Comparison of ENCODE assay signal across 25 mouse cellular contexts in the genomic region with DNA sequence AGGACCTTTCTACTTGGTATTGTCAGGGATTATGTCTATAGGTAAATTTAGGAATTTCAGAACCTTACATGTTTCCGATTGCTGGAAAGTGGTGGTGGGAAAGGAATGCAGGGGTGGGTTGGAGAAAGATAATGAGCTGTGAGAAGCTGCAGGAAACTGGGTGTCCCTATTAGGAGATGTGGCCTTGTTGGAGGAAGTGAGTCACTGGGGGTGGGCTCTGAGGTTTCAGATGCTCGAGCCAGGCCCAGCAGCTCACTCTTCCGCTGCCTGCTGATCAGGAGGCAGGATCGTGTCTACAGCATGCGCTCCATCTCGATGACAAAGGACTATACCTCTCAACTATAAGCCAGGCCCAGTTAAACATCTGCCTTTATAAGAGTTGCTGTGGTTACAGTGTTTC. TPM values are rescaled to one million over a fixed set of nuclear protein-coding genes. Genes with fewer than 3 reads are reported as not detected.
DNase-seq lines count a peak whose midpoint lies in the region; ATAC-seq and TF ChIP-seq lines count a peak whose summit lies in the region.
"Had no signal": no experiment of that assay in that cellular context is flagged by ENCODE, and none has a peak within 500 bp of the region (broad histone marks: within the 10 kb centered on the region; RNA-seq: fewer than 3 reads in every experiment).

No protein-coding gene starts in this region.

- H3K79me2 ChIP-seq in CH12.LX (replicated peaks; ENCODE audit: control insufficient read depth, extremely low read depth, insufficient read depth, poor library complexity, severe bottlenecking): peaks cover 20% of the 10 kb centered on the region

- H3K4me3 ChIP-seq in CH12.LX (replicated peaks in 1 of 3; ENCODE audit: low read depth in 2 of 3, low read length in 2 of 3, poor library complexity in 1 of 3): no peak overlapping the region
- H3K4me3 ChIP-seq in heart, embryonic 11.5 days (ENCODE audit: low read depth, low read length): no peak overlapping the region
- H3K4me3 ChIP-seq: embryonic facial prominence, embryonic 12.5 days; embryonic facial prominence, embryonic 15.5 days; erythroblast, embryonic 14.5 days; forebrain, embryonic 12.5 days; forebrain, embryonic 15.5 days; heart, adult 2 months; heart, embryonic 10.5 days; hindbrain, embryonic 12.5 days; hindbrain, embryonic 15.5 days had no signal

- dilution Hi-C loops in CH12.LX (cut with MboI; ENCODE audit: extremely low pct_ligation_motif_present, extremely low pct_unique_long_range_greater_than_20kb, low sequenced_read_pairs): no loop called here

- ATAC-seq in granulocyte monocyte progenitor cell, adult 5-6 weeks (replicated peaks; ENCODE audit: poor library complexity, severe bottlenecking): 0 out of 2 replicates have a peak, but pooled peaks have one; percentile 22
- no peak for ATAC-seq in heart, embryonic 11.5 days (replicated peaks; ENCODE audit: insufficient number of reproducible peaks, low FRiP score, low TSS enrichment)
- ATAC-seq: activated CD4-positive, CD25-positive, alpha-beta regulatory T cell, adult 4 months; forebrain, embryonic 15.5 days; intestine, postnatal 0 days had no signal

- no peak overlapping the region for H3K4me2 ChIP-seq in CH12.LX (ENCODE audit: insufficient read depth, low read depth, poor library complexity, severe bottlenecking)
- H3K4me2 ChIP-seq in heart, embryonic 11.5 days: no peak overlapping the region
- H3K4me2 ChIP-seq: embryonic facial prominence, embryonic 12.5 days; embryonic facial prominence, embryonic 15.5 days; forebrain, embryonic 12.5 days; forebrain, embryonic 15.5 days; hindbrain, embryonic 12.5 days; hindbrain, embryonic 15.5 days had no signal

- 68% methylated on average over 6 of the region's 6 CpGs for WGBS in heart, embryonic 11.5 days (ENCODE audit: insufficient replicate concordance)

- peaks cover 45 to 91% of the 10 kb centered on the region in 2 experiments for H3K36me3 ChIP-seq in CH12.LX (replicated peaks in 1 of 2; ENCODE audit: control insufficient read depth in 1 of 2, insufficient read depth in 1 of 2, low read length in 1 of 2)
- peaks cover 20% of the 10 kb centered on the region for H3K36me3 ChIP-seq in heart, embryonic 11.5 days (ENCODE audit: control insufficient read depth, insufficient read depth, low read length)

- H3K9me3 ChIP-seq in CH12.LX (replicated peaks; ENCODE audit: low read length): no peaks in the 10 kb centered on the region
- H3K9me3 ChIP-seq in heart, embryonic 11.5 days (replicated peaks; ENCODE audit: control insufficient read depth, low read length): no peaks in the 10 kb centered on the region
- H3K9me3 ChIP-seq: embryonic facial prominence, embryonic 12.5 days; embryonic facial prominence, embryonic 15.5 days; forebrain, embryonic 12.5 days; forebrain, embryonic 15.5 days; heart, embryonic 10.5 days; hindbrain, embryonic 12.5 days; hindbrain, embryonic 15.5 days had no signal

- H3K4me1 ChIP-seq in CH12.LX (ENCODE audit: control insufficient read depth in 1 of 2, insufficient read depth in 2 of 2): peaks cover 0 to under 1% of the 10 kb centered on the region in 2 experiments; a peak in 1 of 4 replicates
- H3K4me1 ChIP-seq in heart, embryonic 11.5 days (ENCODE audit: control insufficient read depth, insufficient read depth, low read length): no peaks in the 10 kb centered on the region
- H3K4me1 ChIP-seq: embryonic facial prominence, embryonic 12.5 days; embryonic facial prominence, embryonic 15.5 days; forebrain, embryonic 12.5 days; forebrain, embryonic 15.5 days; heart, embryonic 10.5 days; hindbrain, embryonic 12.5 days; hindbrain, embryonic 15.5 days had no signal

- TF ChIP-seq POLR2A in CH12.LX (IDR thresholded peaks at IDR 0.05; ENCODE audit: low read depth, low read length): 0 out of 2 replicates have a peak, but pooled peaks have one; percentile 6

- in situ Hi-C loops in CH12.LX (cut with MboI; ENCODE audit: low pct_ligation_motif_present, low pct_unique_long_range_greater_than_20kb, low sequenced_read_pairs): loop anchor here (25.0 kb wide), 1 partner anchor 387 kb away; no protein-coding TSS in a partner anchor

- no peaks in the 10 kb centered on the region for H3K27me3 ChIP-seq in CH12.LX (replicated peaks)
- no peaks in the 10 kb centered on the region for H3K27me3 ChIP-seq in heart, embryonic 11.5 days (ENCODE audit: control insufficient read depth, insufficient read depth, low read length)
- H3K27me3 ChIP-seq: embryonic facial prominence, embryonic 12.5 days; embryonic facial prominence, embryonic 15.5 days; forebrain, embryonic 12.5 days; forebrain, embryonic 15.5 days; hindbrain, embryonic 12.5 days; hindbrain, embryonic 15.5 days had no signal

- no peak for TF ChIP-seq CTCF in CH12.LX (conservative IDR thresholded peaks at IDR 0.05 in 1 of 2, IDR thresholded peaks at IDR 0.05 in 1 of 2; ENCODE audit: low read depth in 2 of 2, low read length in 2 of 2)

- no peak for TF ChIP-seq RAD21 in CH12.LX (IDR thresholded peaks at IDR 0.05; ENCODE audit: low read depth, low read length)

- no peak for TF ChIP-seq EP300 in CH12.LX (IDR thresholded peaks at IDR 0.05; ENCODE audit: low read length)

- DNase-seq in CH12.LX (ENCODE audit: extremely low read depth) (no peak), R1 (ENCODE audit: low read depth, low spot score) (peak; percentile 75)
- DNase-seq in neural tube, embryonic 10.5 days (ENCODE audit: extremely low spot score, low spot score): no peak
- no peak for DNase-seq in layer of hippocampus, adult 11-12 months (ENCODE audit: low spot score)
- DNase-seq: adrenal gland, postnatal 10 days; adrenal gland, postnatal 36 days; B cell, adult 2 months; cerebellum, adult 11 months; cerebellum, adult 2 months; cerebellum, adult 9-11 months; cerebellum, postnatal 25 days; gastrocnemius, postnatal 25 days; heart, adult 2 months had no signal

- no peak overlapping the region for H3K27ac ChIP-seq in CH12.LX (ENCODE audit: insufficient read depth, low read depth)
- H3K27ac ChIP-seq in heart, embryonic 11.5 days (ENCODE audit: low read depth, low read length): no peak overlapping the region
- H3K27ac ChIP-seq: embryonic facial prominence, embryonic 12.5 days; embryonic facial prominence, embryonic 15.5 days; forebrain, embryonic 12.5 days; forebrain, embryonic 15.5 days; heart, adult 2 months; heart, embryonic 10.5 days; hindbrain, embryonic 12.5 days; hindbrain, embryonic 15.5 days had no signal

- no peak overlapping the region for H3K9ac ChIP-seq in CH12.LX (ENCODE audit: insufficient read depth, low read depth)
- H3K9ac ChIP-seq in heart, embryonic 11.5 days (ENCODE audit: low read depth, low read length): no peak overlapping the region
- H3K9ac ChIP-seq: embryonic facial prominence, embryonic 12.5 days; embryonic facial prominence, embryonic 15.5 days; forebrain, embryonic 12.5 days; forebrain, embryonic 15.5 days; hindbrain, embryonic 12.5 days; hindbrain, embryonic 15.5 days had no signal

TF ChIP-seq in CH12.LX, 34 proteins besides CTCF, POLR2A, EP300 and RAD21:
- no peak for TF ChIP-seq USF1 (IDR thresholded peaks at IDR 0.05; ENCODE audit: low read depth, low read length)
- no peak for TF ChIP-seq ZNF384 (IDR thresholded peaks at IDR 0.05; ENCODE audit: low read depth, low read length)
- TF ChIP-seq GABPA (IDR thresholded peaks at IDR 0.05; ENCODE audit: insufficient replicate concordance, low read depth, low read length): no peak
- no peak for TF ChIP-seq ELF1 (IDR thresholded peaks at IDR 0.05; ENCODE audit: low read depth, low read length)
- TF ChIP-seq MAX (IDR thresholded peaks at IDR 0.05; ENCODE audit: low read length): no peak
- no peak for TF ChIP-seq MAZ (IDR thresholded peaks at IDR 0.05; ENCODE audit: low read depth, low read length)
- TF ChIP-seq UBTF (IDR thresholded peaks at IDR 0.05; ENCODE audit: low read depth, low read length): no peak
- no peak for TF ChIP-seq KAT2A (IDR thresholded peaks at IDR 0.05; ENCODE audit: insufficient replicate concordance, low read length)
- no peak for TF ChIP-seq CHD1 (IDR thresholded peaks at IDR 0.05; ENCODE audit: low read depth, low read length)

RNA-seq across cellular contexts. Expression of a gene that starts 9.3 kb away (rescaled TPM):
- 35.3 and 47.2 TPM in 2 replicates for total RNA-seq in CH12.LX (2012; rRNA removed)
- total RNA-seq in CH12.LX (2014; rRNA removed): 62.9 and 66.9 TPM in 2 replicates
- polyA plus RNA-seq in CH12.LX (2012; ENCODE audit: insufficient read length, low read depth): 61.9 and 74.7 TPM in 2 replicates
- 44.4 and 45.8 TPM in 2 replicates for total RNA-seq in granulocyte monocyte progenitor cell, adult 5-6 weeks (2014; fragmentation: Nextera tagmentation)
- 50.5 and 64.7 TPM in 2 replicates for total RNA-seq in granulocyte monocyte progenitor cell, adult 5-6 weeks (2017)
- polyA plus RNA-seq in heart, embryonic 11.5 days (2014; fragmentation: Nextera tagmentation; extraction: Ambion mirVana): 26.8 and 28.1 TPM in 2 replicates

RNA-seq across cellular contexts. Expression of a gene that starts 13.3 kb away (rescaled TPM):
- total RNA-seq in CH12.LX (2012; rRNA removed) (16.2 and 18.2 TPM in 2 replicates), CH12.LX (2014; rRNA removed) (17.6 and 19.5 TPM in 2 replicates)
- polyA plus RNA-seq in CH12.LX (2012; ENCODE audit: insufficient read length, low read depth): 14.7 and 15.6 TPM in 2 replicates
- 19.6 and 33.0 TPM in 2 replicates for total RNA-seq in granulocyte monocyte progenitor cell, adult 5-6 weeks (2014; fragmentation: Nextera tagmentation)
- 25.0 and 29.1 TPM in 2 replicates for total RNA-seq in granulocyte monocyte progenitor cell, adult 5-6 weeks (2017)
- polyA plus RNA-seq in heart, embryonic 11.5 days (2014; fragmentation: Nextera tagmentation; extraction: Ambion mirVana): 22.0 and 31.7 TPM in 2 replicates
